Mouse (Mus musculus) mesoderm, embryonic 11.5 days (tissue): ENCODE measurements at regions not wholly inside any gene's neighbourhood (a gene's known extent, or its start where the extent isn't known, plus 50 kb on each side); places are given as distances from the start of the nearest gene placed in this dataset.

Source experiments
- DNase-seq: peaks from one replicate; pipeline ENCODE4 v3.0.0-alpha.2; 2012; ENCODE audit warnings: low read depth, low spot score

- DNase-seq: no peak
Observed at GRCm38 (mm10) chr9:18210721-18211120, 81.2 kb upstream of the Chordc1 start.

DNA sequence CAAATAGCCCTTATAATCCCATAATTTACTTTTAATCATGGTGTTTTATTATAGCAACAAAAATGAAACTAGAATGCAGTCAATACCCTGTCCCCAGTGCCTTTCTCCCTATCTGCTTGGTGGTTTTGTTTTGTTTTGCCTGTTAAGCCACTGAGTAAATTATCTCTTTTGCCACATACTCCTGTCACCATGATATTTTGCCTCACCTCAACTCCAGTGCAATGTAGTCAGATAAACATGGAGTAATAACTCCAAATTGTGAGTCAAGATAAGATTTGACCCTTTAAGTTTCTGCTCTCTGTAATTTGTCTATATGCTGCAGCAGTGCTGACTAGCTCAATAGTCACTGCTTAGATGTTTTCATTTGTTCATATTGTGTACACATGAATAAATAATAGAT is 65.3 kb upstream of the Chordc1 start:
- DNase-seq: no peak

- DNase-seq: peak; percentile 41
Observed at GRCm38 (mm10) chr9:18229933-18230332, 62.0 kb upstream of the Chordc1 start.
